10 mouse cellular contexts compared by ENCODE assay signal in genomic region chr2:77263477-77264435, GRCm38 (mm10). TPM values are rescaled to one million over a fixed set of nuclear protein-coding genes. Genes with fewer than 3 reads are reported as not detected.
DNase-seq lines count a peak whose midpoint lies in the region; ATAC-seq and TF ChIP-seq lines count a peak whose summit lies in the region.
"Had no signal": no experiment of that assay in that cellular context is flagged by ENCODE, and none has a peak within 500 bp of the region (broad histone marks: within the 10 kb centered on the region; RNA-seq: fewer than 3 reads in every experiment).

No protein-coding gene starts in this region.

- H3K4me2 ChIP-seq in hindbrain, postnatal 0 days (ENCODE audit: low read depth, low read length), result no peak overlapping the region
- no peak overlapping the region for H3K4me2 ChIP-seq in stomach, postnatal 0 days (replicated peaks; ENCODE audit: low read depth)
- H3K4me2 ChIP-seq: limb, embryonic 15.5 days had no signal

- TF ChIP-seq EP300 in stomach, postnatal 0 days (optimal IDR thresholded peaks at IDR 0.05), result no peak

- H3K27me3 ChIP-seq in hindbrain, postnatal 0 days (ENCODE audit: insufficient read depth, low read length), result no peaks in the 10 kb centered on the region
- no peaks in the 10 kb centered on the region for H3K27me3 ChIP-seq in hindbrain, embryonic 10.5 days (ENCODE audit: insufficient read depth, poor library complexity, severe bottlenecking)
- no peaks in the 10 kb centered on the region for H3K27me3 ChIP-seq in stomach, postnatal 0 days (ENCODE audit: control insufficient read depth, insufficient read depth, low read length)
- H3K27me3 ChIP-seq: limb, embryonic 15.5 days had no signal

- peak overlapping the region; percentile 54; the same call in 1 of the 2 replicates for H3K27ac ChIP-seq in hindbrain, postnatal 0 days
- H3K27ac ChIP-seq in hindbrain, embryonic 10.5 days, result no peak overlapping the region
- H3K27ac ChIP-seq in stomach, postnatal 0 days (replicated peaks), result peak overlapping the region; percentile 20; the same call in 1 of the 2 replicates
- H3K27ac ChIP-seq: limb, embryonic 15.5 days had no signal

- TF ChIP-seq CTCF in hindbrain, postnatal 0 days (IDR thresholded peaks at IDR 0.05; ENCODE audit: low read depth), result no peak
- peak; percentile 33 for TF ChIP-seq CTCF in stomach, postnatal 0 days (IDR thresholded peaks at IDR 0.05; ENCODE audit: low read depth)

- H3K9ac ChIP-seq in hindbrain, postnatal 0 days (replicated peaks; ENCODE audit: low read length), result no peak overlapping the region
- no peak overlapping the region for H3K9ac ChIP-seq in stomach, postnatal 0 days (ENCODE audit: low read length)
- H3K9ac ChIP-seq: limb, embryonic 15.5 days had no signal

- DNase-seq in hindbrain, postnatal 0 days (ENCODE audit: low spot score), result peak; percentile 53
- no peak for DNase-seq in hindbrain, embryonic 10.5 days (ENCODE audit: low spot score)
- peak; percentile 37 for DNase-seq in thymus, postnatal 0 days (ENCODE audit: low spot score)
- no peak for DNase-seq in thymus, postnatal 10 days (ENCODE audit: low spot score in 2 of 2)
- DNase-seq in cerebellum, postnatal 36 days, result peak; percentile 74 to 77
- no peak for DNase-seq in stomach, postnatal 0 days (ENCODE audit: low spot score)
- DNase-seq in B cell, adult 2 months, result no peak
- no peak for DNase-seq in ovary, postnatal 10 days (ENCODE audit: low spot score)

- no peaks in the 10 kb centered on the region for H3K9me3 ChIP-seq in hindbrain, postnatal 0 days (ENCODE audit: low read length)
- no peaks in the 10 kb centered on the region for H3K9me3 ChIP-seq in hindbrain, embryonic 10.5 days
- H3K9me3 ChIP-seq in stomach, postnatal 0 days (ENCODE audit: control insufficient read depth, low read length), result no peaks in the 10 kb centered on the region
- H3K9me3 ChIP-seq: limb, embryonic 15.5 days had no signal

- WGBS in hindbrain, postnatal 0 days, result 50% methylated on average over 11 of the region's 11 CpGs
- WGBS in hindbrain, embryonic 10.5 days, result 65% methylated on average over 11 of the region's 11 CpGs
- WGBS in stomach, postnatal 0 days, result 47% methylated on average over 11 of the region's 11 CpGs

- H3K36me3 ChIP-seq in hindbrain, postnatal 0 days (ENCODE audit: insufficient read depth, low read length), result no peaks in the 10 kb centered on the region
- no peaks in the 10 kb centered on the region for H3K36me3 ChIP-seq in hindbrain, embryonic 10.5 days
- no peaks in the 10 kb centered on the region for H3K36me3 ChIP-seq in stomach, postnatal 0 days (ENCODE audit: control insufficient read depth, insufficient read depth, low read length)
- H3K36me3 ChIP-seq: limb, embryonic 15.5 days had no signal

- H3K4me1 ChIP-seq in hindbrain, postnatal 0 days (ENCODE audit: insufficient read depth, low read length), result peaks cover 17% of the 10 kb centered on the region
- peaks cover 22% of the 10 kb centered on the region for H3K4me1 ChIP-seq in hindbrain, embryonic 10.5 days (replicated peaks)
- H3K4me1 ChIP-seq in stomach, postnatal 0 days (replicated peaks; ENCODE audit: control insufficient read depth, insufficient read depth), result peaks cover 4% of the 10 kb centered on the region

- ATAC-seq in hindbrain, postnatal 0 days, result peak; percentile 74
- no peak for ATAC-seq in stomach, postnatal 0 days (ENCODE audit: low FRiP score, low TSS enrichment)
- ATAC-seq: activated CD4-positive, CD25-positive, alpha-beta regulatory T cell, adult 4 months had no signal

- no peak overlapping the region for H3K4me3 ChIP-seq in hindbrain, postnatal 0 days (ENCODE audit: low read length)
- no peak overlapping the region for H3K4me3 ChIP-seq in hindbrain, embryonic 10.5 days
- H3K4me3 ChIP-seq in stomach, postnatal 0 days (ENCODE audit: low read depth, low read length), result no peak overlapping the region
- H3K4me3 ChIP-seq: limb, embryonic 15.5 days had no signal

RNA-seq across cellular contexts. Expression of gene Sestd1, which starts 16.6 kb away (rescaled TPM):
- 40.8 and 41.3 TPM in 2 replicates for total RNA-seq in hindbrain, postnatal 0 days (2014; rRNA removed)
- 21.0 and 22.8 TPM in 2 replicates for polyA plus RNA-seq in hindbrain, postnatal 0 days (2015; fragmentation: Nextera tagmentation; extraction: Ambion mirVana)
- 14.8 and 18.3 TPM in 2 replicates for polyA plus RNA-seq in hindbrain, embryonic 10.5 days (2016; fragmentation: Nextera tagmentation; extraction: Ambion mirVana)
- polyA plus RNA-seq in thymus, postnatal 0 days (2015; fragmentation: Nextera tagmentation; extraction: Ambion mirVana), result 9.5 and 11.0 TPM in 2 replicates
- polyA plus RNA-seq in stomach, postnatal 0 days (2015; fragmentation: Nextera tagmentation; extraction: Ambion mirVana), result 7.5 and 7.6 TPM in 2 replicates

Comparison
In these comparisons a context has a peak if more than half of its experiments do, and no peak if none do; other contexts are left out.
1. DNase-seq: peak in hindbrain, postnatal 0 days (single experiment), thymus, postnatal 0 days (single experiment) and cerebellum, postnatal 36 days (2 of 2); none in hindbrain, embryonic 10.5 days (single experiment), thymus, postnatal 10 days (0 of 2), stomach, postnatal 0 days (single experiment), B cell, adult 2 months (0 of 2) and ovary, postnatal 10 days (single experiment).